Mouse (Mus musculus) heart, postnatal 14 days (tissue): ENCODE results near the gene Krt80. TPM values are rescaled to one million over a fixed set of nuclear protein-coding genes. Genes with fewer than 3 reads are reported as not detected.

Experiments
- DNase-seq, 2 experiments: peaks; one replicate each; pipeline ENCODE4 v3.0.0; 2021 to 2022
- intact Hi-C: fragments of 180-260 bp; cut with DNase I; formaldehyde crosslinking; loops from one replicate; pipeline ENCODE4 v1.15.1; 2025
- long read RNA-seq, 2 experiments: library from polyadenylated mRNA; stranded (forward); transcript quantifications; one replicate each; pipeline ENCODE4 v2.0.0; 2021
- total RNA-seq, 2 experiments: library from RNA; stranded (reverse); gene quantifications; 2 replicates each; pipeline ENCODE4 v1.2.3; 2021

Gene Krt80
- total RNA-seq, result 1 to 10 TPM; 1.1 to 1.6 TPM
- long read RNA-seq, experiment 1, partial matches to known transcripts, result 0 of 1 reads
- long read RNA-seq, experiment 1, other reads (novel, unspliced or antisense), result 0 of 1 reads
- long read RNA-seq, experiment 2, partial matches to known transcripts, result 0 of 2 reads
- long read RNA-seq, experiment 2, other reads (novel, unspliced or antisense), result 0 of 2 reads

DNA sequence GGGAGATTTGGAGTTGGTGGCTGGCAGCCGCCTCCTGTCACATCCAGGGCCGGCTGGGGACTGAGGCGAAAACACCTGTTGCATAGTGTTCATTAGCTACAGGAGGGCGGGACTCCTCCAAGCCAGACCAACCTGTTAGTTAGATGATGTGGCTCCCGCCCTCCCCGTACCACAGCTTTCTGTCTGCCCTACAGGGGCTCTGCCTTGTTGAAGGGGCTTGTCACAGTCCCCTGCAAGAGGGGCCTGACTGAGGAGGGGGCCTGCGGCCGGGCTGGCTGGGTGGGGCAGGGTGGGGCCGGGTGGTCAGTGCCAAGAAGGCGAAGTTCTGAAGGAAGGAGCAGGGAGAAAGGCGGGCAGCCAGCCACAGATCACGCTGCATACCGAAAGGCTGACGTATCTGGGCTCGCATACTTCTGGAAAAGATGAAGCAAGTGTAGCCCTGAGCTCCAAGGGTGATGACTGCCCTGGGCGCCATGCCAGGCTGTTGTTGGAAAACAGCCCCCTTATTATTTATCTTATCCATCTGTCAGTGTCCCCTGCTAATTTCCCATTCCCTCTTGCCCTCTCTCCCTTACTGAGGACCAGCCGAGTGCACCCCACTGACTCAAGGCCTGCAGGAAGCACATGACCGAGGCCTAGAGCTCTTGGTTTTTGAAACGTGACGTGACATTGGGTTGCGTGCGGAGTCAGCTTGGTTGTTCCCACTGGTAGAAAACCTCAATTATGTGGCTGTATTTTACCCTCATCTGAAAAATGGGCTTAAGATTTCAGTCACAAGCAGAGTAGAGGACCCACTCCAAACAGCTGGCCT is at the start of gene Krt80:
Krt80 (minus strand) TSS at position 62 of the 811 bp plus-strand sequence.
- intact Hi-C loops, result no loop called here
- DNase-seq, result peak; percentile 84 to 87

DNA sequence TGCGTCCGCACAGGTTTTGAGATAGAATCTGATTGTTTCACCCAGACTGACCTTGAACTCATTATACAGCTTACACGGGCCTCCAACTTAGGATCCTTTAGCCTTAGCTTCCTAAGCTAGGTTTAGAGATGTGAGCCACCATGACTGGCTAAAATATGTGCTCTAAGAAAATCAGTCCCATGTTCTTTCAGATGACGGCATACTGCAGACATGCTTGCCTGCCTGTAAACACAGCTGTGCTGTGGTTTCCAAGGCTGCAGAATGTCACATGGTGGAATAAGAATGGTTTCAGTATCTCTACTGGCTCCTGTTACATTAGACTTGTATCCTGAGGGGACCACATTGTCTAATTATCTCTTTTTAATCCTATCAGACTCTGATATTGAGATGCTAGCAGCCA is 49.0 kb upstream of the Krt80 start:
- DNase-seq, result no peak
- intact Hi-C loops, result no loop called here

DNA sequence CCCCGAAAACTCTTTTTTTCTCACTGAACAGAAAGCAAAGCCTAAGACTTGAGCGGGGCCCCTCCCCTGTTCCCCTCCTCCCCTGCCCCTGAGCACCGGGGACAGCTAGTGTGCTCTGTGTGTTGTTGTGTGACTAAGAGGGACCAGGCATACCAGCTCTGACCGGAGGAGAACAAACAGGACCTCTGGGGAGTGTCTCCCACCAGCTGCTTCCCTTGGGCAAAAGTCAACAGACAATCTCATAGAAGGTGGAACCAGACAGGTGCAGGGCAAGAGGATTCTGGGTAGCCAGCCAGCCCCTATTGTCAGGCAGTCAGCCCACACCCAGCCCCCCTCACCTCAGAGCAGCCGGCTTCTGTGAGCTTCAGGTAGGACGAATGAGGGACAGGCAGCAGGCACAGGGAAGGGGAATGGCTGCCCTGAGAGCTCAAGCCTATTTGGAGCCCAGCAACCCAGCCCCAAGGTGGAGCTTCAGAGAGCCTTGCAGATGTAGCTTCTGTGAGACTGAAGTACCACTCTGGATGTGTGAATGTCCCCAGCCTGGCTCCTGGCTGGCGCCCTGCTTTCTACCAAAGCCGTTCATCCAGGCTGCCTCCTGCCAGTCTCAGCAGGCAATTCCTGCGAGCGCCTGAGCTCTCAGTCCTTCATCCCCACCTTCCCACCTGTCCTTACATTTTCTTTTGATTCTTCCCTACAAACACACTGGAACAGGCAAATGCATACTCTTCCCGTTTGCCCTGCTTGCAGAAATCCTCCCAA is 45.0 kb upstream of the Krt80 start:
- DNase-seq, result no peak
- intact Hi-C loops, result no loop called here

DNA sequence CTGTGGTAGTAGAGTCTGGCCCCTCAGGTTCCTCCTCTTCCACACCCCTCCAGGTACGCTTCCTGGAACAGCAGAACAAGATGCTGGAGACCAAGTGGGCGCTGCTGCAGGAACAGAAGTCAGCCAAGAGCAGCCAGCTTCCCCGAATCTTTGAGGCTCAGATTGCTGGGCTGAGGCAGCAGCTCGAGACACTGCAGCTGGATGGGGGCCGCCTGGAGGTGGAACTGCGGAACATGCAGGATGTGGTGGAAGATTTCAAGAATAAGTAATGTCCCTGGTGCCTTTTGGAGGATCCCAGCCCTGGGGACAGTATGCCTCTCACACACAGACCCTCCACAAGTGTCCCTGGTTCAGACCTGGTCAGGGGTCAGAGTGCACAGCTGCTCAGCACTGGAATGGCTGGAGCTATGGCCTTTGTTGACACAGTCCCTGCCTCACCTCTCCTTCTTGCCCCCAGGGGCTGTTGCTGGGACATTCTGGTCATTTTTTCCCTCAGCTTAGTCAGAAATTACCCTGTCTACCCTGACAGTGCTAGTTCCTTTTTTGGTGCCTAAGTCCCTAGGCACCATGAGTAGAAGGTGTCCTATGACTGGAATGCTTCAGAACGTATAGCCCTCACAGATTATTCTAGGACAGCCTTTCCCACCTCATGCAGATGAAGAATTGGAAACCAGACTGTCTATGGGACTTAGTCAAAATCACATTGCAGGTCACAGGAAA is 44.1 kb upstream of the Krt80 start:
- DNase-seq, result peak in 1 of 2 experiments; percentile 24
- intact Hi-C loops, result no loop called here

DNA sequence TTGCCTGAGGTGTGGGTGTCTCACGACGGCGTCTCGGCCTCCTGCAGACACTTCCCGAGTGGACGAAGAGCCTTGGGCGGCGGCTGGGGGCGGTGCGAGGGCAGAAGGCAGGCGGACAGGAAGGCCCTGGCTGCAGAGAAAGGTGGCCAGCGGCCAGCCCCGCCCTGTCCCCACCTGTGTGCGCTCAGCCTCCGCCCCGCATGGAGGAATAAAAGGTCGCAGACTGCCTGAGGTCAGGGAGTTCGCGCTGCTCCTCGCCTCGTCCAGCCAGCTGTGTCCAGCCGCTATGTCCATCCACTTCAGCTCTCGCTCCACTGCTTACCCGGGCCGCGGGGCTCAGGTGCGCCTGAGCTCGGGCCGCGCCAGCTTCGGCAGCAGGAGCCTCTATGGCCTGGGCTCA is 42.2 kb upstream of the Krt80 start:
- intact Hi-C loops, result no loop called here
- DNase-seq, result no peak

DNA sequence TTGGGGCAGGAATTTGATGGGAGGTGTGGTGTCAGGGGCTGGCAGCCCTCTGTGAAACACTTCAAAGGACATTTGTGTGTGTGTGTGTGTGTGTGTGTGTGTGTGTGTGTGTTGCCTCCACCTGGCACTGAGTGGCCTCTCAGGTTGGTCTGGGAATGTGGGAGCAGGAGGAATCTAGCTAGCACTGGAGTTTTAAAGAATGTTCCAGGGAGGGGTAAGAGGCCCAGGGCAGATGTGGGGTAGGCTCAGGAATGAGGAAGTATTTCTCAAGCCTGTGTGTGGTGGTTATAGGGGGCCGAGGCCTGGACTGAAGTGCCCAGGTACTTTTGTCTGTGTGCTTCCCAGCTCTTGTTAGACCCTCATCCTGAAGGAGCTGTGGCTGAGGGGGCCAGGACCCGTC is 40.8 kb upstream of the Krt80 start, which contains the start of gene Krt7:
Krt7 (plus strand) TSS at position 269 of the 400 bp plus-strand sequence.
- intact Hi-C loops, result no loop called here
- DNase-seq, result no peak

DNA sequence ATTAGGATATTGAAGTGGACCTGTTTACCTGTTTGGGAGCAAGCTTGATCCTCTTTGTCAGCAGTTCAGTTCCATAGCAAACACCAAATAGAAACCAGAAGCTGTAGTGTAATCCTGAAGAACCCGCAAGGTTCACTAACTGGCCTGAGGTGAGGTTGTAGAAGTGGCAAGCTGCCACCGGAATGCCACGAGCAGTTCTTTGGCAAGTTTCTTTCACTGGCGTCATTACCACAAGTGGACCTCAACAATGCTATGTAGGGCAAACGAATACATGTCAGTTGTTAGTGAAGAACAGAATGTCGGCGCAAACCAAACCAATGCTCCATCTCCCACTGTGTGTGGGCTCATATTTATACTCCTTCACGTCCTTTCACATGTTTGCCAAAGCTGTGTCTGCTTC is 28.3 kb upstream of the Krt80 start:
- peak; percentile 44 to 53 for DNase-seq
- intact Hi-C loops, result no loop called here

DNA sequence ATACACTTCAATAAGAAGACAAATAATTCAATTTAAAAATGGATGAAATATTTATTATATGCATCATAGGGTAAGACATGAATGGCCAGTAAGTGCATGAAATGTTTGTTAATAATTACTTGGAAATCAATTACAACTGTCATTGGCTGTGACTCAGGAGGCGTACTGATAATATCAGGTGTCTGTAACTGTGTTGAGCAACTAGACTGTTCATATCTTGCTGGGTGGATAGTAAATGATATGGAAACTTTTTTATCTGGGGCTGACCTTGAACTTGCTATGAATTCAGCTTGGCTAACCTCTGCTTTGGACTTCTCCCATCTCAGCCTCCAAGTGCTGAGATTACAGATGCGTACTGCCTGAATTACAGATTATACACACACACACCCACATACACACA is 27.7 kb upstream of the Krt80 start:
- DNase-seq, result no peak
- intact Hi-C loops, result no loop called here

DNA sequence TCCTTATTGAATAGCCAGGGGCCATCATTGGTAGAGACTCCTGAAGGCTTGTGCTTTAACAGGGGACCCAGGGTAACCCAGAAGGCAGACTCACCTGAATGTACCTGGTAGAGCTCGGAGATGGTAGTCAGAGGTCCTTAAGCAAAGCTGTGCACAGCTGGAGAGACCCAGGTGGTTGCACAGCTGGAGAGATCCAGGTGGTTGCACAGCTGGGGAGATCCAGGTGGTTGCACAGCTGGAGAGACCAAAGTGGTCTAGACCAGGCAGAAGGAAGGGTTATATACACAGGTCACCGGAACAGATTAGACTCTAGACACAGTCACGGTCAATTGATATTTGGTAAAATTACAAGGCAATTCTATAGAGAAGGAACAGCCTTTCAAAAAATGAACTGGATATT is 27.0 kb upstream of the Krt80 start:
- no peak for DNase-seq
- intact Hi-C loops, result no loop called here

DNA sequence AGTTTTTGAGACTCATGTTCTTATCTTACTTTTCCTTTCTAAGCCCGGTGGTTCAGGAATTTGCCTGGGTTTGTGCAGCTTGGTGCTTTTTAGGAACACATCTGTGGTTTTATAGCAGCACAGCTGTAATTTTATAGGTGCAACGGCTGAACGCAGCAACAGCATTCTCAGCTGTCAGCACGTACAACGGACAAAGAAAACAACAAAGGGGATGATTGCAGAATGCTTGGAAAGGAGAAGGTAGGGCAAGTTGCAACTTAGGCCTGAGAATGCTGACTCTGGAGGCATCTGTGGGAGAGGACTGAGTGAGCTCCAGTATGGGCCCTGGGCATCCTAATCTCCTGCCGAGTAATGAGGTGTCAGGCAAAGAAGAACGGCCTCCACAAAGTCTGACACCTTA is 26.5 kb upstream of the Krt80 start:
- intact Hi-C loops, result no loop called here
- no peak for DNase-seq

DNA sequence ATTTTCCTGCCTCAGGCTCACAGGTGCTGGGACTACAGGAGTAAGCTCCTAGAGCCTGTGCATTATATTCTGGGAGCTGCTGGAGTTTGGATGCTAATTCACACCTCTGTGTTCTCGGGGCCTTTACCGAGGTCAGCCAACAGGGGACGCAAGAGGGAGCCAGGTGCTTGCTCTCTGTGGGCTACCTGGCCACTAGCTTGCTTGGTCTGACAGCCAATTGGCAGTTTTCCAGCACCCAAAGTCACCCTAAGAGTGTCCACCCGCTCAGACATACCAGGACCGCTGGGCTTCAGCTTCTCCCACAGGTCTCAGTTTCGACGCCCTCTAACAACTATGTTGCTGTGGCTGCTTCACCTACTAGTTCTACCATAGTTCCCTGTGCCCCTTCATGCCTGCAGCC is 24.9 kb upstream of the Krt80 start:
- intact Hi-C loops, result no loop called here

DNA sequence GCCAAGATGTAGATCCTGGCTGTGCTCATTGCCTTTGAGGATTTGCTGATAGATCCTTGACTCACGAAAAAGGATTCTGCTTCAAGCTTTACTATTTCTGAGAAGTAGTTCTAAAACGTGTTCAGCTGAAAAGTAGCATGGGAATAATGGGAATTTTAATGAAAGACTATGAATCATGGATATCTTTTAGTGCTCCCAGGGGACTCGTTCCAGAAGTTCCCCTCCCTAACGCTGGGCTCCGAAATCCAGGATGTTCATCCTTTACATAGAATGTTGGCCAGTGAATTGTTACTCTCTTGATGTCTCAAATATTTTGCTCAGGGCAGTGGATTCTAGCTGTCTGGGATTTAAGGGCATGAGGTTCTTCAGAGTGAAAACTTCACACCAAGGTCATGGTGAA is 22.3 kb upstream of the Krt80 start:
- no peak for DNase-seq
- intact Hi-C loops, result no loop called here

More for the DNA sequence above, 24.9 kb upstream of the Krt80 start:
- no peak for DNase-seq

DNA sequence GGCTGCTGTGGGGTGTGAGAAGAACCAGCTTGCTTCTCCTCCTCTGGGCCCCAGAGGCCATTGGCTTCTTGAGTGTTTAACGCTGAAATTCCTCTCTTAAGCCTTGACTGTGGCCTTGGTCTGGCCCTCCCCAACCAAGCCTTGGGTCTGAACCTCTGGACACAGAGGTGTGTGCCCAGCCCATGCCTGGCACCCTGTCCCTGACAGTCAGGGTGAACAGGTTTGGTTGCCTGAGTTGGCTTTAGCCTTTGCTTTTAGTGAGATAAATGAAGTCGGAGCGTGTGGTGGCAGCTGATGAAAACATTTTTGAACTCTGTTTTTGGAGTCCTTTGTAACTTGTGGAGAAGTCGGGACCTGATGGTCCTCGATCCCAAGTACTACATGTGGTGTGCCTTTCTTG is 20.2 kb upstream of the Krt80 start:
- intact Hi-C loops, result no loop called here
- no peak for DNase-seq

DNA sequence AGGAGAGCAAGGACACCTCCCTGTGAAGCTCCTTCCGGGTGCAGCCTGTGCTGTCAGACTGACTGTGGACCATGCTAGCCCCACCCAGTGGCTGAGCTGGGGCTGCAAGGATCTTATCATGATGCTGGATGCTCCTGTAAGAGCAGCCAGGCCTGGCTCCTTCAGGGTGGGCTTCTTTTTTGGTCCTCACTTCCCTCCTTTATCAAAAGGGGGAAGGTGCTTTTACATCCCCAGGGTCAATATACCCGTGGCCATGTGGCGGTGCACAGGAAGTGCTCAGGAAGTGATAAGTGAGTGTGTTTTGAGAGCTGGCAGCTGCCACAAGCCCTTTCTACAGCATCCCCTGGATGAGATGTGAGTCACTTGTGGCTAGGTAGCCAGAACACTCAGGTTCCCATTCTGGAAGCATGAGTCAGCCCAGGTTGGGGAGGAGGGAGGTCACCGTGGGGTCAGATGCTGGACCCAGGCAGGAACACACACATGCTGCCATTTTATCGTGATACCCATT is 18.1 kb upstream of the Krt80 start:
- no peak for DNase-seq
- intact Hi-C loops, result loop anchor here (2.0 kb wide), 1 partner anchor 47 kb away; no protein-coding TSS in a partner anchor

DNA sequence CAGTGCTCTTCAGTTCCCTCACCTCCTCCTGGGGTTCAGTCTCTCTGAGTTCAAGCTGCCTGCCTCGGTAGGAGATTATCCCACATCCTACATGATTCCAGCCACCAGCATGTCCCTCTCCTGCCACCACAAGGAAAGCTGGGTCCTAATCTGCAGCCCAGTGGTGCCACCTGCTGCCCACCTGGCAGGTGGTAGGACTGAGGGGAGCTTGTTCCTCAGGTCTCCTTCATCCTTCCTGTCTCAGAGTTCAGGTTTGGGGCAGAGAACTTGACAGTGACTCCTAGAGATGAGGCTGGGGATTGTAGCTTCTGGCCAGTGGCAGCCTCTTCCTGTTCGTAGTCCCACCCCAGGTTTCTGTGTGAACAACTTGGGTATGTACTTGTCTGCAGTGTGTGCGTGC is 17.2 kb upstream of the Krt80 start:
- intact Hi-C loops, result no loop called here
- DNase-seq, result no peak

DNA sequence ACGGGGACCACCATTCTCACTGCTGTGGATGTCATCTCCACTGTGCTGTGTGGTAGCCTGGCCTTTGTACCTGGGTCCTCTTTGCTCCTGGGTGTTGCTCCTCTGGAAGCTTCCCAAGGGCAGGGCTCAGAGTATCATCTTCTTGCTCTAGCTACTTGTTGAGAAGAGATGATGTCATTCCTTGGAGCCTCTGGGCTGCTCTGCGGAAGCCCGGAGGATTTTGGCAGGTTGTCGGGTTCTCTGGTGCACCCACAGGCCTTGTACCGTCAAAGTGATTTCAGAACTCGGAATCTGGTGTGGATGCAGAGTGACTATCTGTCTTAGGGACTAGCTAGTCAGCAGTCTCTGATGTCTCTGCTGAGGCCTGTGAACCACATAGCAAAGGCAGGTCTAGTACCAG is 15.1 kb upstream of the Krt80 start:
- no peak for DNase-seq

DNA sequence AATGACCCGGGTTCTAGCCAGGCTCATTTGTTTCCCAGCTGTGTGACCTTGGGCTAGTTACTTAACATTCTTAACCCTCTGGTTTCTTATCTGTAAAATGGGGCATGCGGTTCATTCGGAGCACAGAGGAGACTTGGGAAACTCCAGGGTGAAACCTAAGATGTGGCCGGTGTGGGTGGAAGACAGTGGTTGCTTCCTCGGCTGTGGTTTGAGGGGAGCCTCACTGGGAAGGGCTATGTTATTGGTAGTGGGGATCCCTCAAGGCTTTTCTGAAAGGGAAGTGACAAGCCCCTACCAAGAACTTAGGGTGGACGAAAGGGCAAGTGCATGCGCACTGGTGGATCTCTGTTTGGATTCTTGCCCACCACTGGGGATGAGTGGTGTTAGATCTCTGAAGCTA is 14.6 kb upstream of the Krt80 start:
- no peak for DNase-seq
- intact Hi-C loops, result no loop called here

More for the DNA sequence above, 15.1 kb upstream of the Krt80 start:
- intact Hi-C loops, result no loop called here

DNA sequence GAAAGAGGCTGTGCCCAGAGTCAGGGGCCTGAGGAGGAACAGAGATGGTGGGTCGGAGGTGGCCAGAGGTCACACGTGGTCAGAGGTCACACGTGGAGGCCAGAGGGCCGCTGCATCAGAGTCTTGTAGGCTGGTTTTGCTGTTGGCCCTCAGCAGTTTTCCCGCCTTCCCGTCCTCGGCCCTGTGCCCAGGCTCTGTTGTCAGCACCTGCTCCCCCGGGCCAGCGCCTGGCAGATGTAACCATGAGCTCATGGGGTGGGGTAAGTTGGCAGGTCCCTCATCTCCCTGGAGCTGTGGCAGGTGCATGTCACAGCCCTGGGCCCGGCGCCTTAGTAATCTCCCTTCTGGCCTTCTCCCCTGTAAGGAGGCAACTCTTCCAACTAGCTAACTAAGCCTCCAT is 12.8 kb upstream of the Krt80 start:
- intact Hi-C loops, result no loop called here
- DNase-seq, result peak; percentile 64 to 70

DNA sequence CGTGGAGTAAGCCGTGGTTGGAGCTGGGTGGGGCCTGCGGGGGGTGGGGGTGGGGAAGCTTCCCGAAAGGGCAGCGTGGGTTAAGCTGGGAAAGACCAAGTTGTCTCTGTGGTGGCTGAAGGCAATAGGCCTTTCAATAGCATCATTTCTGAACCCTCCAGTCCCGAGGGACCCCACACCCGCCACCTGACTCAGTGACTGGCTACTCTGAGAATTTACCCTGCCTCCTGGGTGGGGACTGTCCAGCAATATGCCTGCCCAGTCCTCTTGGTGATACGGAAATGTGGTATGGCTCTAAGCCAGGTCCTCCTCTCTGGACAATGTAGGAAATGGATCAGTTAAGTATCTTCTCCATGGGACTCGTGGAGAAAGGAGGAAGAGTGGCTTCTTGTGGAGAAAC is 11.8 kb upstream of the Krt80 start:
- peak in 1 of 2 experiments; percentile 57 for DNase-seq
- intact Hi-C loops, result no loop called here

DNA sequence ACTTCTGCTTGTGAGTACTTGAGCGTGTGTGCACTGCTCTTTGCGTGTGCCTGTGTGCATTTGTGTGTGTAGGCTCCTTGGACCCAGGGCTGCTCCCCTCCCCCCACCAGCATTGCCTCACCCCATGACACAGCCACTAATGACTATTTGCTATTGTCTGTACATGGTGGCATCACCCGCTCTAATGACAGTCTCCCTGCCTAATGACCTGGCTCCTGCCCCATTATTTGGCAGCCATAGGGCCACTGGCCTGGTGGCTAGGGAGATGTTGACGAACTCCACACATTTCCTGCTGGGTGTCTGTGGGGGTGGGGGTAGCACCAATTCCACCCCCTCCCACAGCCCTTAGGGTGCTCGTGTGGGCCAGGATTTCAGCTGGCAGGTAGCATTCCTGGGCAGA is 8.7 kb upstream of the Krt80 start:
- intact Hi-C loops, result no loop called here
- DNase-seq, result no peak

DNA sequence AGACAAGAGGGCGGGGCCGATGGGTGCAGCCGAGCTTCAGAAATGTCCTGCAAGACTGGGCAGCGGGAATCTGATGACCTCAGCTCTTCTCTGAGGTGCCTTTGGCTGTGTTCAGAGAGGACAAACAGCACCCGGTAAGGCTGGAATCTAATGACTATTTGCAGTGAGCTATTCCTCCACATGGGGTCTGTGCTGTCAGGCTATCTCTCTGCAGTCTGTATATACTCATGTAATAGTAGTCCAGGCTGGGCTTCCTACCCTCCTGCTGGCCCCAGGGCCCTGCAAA is 6.8 kb upstream of the Krt80 start:
- intact Hi-C loops, result no loop called here

More for the DNA sequence above, 6.8 kb upstream of the Krt80 start:
- DNase-seq, result no peak
